Mouse (Mus musculus): ENCODE data around the gene Itch.

DNA sequence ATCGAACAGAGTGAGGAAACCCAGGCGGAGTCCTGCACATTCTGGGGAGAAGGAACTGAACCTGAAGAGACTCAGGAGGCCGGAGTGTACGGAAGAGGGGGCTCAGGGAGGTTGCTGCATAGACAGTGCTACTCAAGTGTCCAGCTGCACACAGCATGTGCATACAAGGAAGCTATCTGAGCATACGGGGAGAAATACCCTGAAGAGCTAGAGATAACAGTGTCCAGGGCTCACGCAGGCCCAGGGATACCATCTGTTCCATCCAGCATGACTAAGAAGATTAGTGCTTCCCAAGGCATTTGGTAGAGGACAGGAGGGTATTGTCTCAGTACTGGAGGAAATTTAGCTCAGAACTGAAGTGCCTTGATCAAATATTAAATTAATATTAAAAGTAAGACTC is 29.7 kb upstream of the Itch start:
- no peak for TF ChIP-seq POLR2A (IDR thresholded peaks at IDR 0.05; ENCODE audit: low read depth, low read length)
- no peak for TF ChIP-seq CTCF (IDR thresholded peaks at IDR 0.05; ENCODE audit: borderline replicate concordance, insufficient read depth, low read length)

All from embryonic fibroblast, embryonic 13.5 days (primary cell).